Mouse (Mus musculus): ENCODE data around the gene Pim2. TPM values are rescaled to one million over a fixed set of nuclear protein-coding genes. Genes with fewer than 3 reads are reported as not detected.

Gene Pim2
- polyA plus RNA-seq, 1 experiment from 2014 or later: 3.1 TPM

- no peaks in the 10 kb centered on the region for H3K9me3 ChIP-seq (replicated peaks; ENCODE audit: control insufficient read depth, low read length)
- no peak within 1 kb of the TSS for H3K4me3 ChIP-seq (ENCODE audit: low read depth, low read length)
- ATAC-seq (ENCODE audit: low read depth): no peak
- H3K9ac ChIP-seq (ENCODE audit: low read depth, low read length): no peak within 1 kb of the TSS
- H3K36me3 ChIP-seq (ENCODE audit: control insufficient read depth, insufficient read depth): no peaks in the 10 kb centered on the region
- H3K4me1 ChIP-seq (ENCODE audit: control insufficient read depth, low read depth, low read length): no peaks in the 10 kb centered on the region; the same call in 1 of the 2 replicates
- no peak within 1 kb of the TSS for H3K27ac ChIP-seq (ENCODE audit: low read length)
- no peak within 1 kb of the TSS for H3K4me2 ChIP-seq (ENCODE audit: low read depth, low read length)
- 17% methylated on average over 38 of the region's 40 CpGs for WGBS (ENCODE audit: insufficient replicate concordance)
- H3K27me3 ChIP-seq (ENCODE audit: control insufficient read depth, insufficient read depth, low read depth, low read length): peaks cover 61% of the 10 kb centered on the region
Observed at GRCm38 (mm10) chrX:7919601-7920383, 41.7 kb downstream of the Pim2 start, which contains the start of gene Pcsk1n. Gene Pcsk1n, plus strand, starts transcription at chrX:7919822.

GRCm38 (mm10) chrX:7922032-7922431 lies 44.0 kb downstream of the Pim2 start:
- H3K9ac ChIP-seq (ENCODE audit: low read depth, low read length): no peak overlapping the region
- WGBS (ENCODE audit: insufficient replicate concordance): 17% methylated on average over 47 of the region's 48 CpGs
- H3K27me3 ChIP-seq (ENCODE audit: control insufficient read depth, insufficient read depth, low read depth, low read length): peaks cover 76% of the 10 kb centered on the region
- H3K9me3 ChIP-seq (replicated peaks; ENCODE audit: control insufficient read depth, low read length): no peaks in the 10 kb centered on the region
- no peak overlapping the region for H3K27ac ChIP-seq (ENCODE audit: low read length)
- H3K4me1 ChIP-seq (ENCODE audit: control insufficient read depth, low read depth, low read length): no peaks in the 10 kb centered on the region; the same call in 1 of the 2 replicates
- H3K4me3 ChIP-seq (ENCODE audit: low read depth, low read length): no peak overlapping the region
- H3K4me2 ChIP-seq (ENCODE audit: low read depth, low read length): peak overlapping the region; percentile 9; the same call in 1 of the 2 replicates
- no peak for ATAC-seq (ENCODE audit: low read depth)
- H3K36me3 ChIP-seq (ENCODE audit: control insufficient read depth, insufficient read depth): no peaks in the 10 kb centered on the region

- Histone ChIP-seq H3K27me3 (ENCODE audit: control insufficient read depth, insufficient read depth, low read depth, low read length) (peaks cover 70% of the 10 kb centered on the region), H3K4me2 (ENCODE audit: low read depth, low read length) (no peak overlapping the region), H3K36me3 (ENCODE audit: control insufficient read depth, insufficient read depth) (no peaks in the 10 kb centered on the region), H3K4me3 (ENCODE audit: low read depth, low read length) (no peak overlapping the region), H3K9me3 (replicated peaks; ENCODE audit: control insufficient read depth, low read length) (no peaks in the 10 kb centered on the region), H3K9ac (ENCODE audit: low read depth, low read length) (no peak overlapping the region), H3K4me1 (ENCODE audit: control insufficient read depth, low read depth, low read length) (no peaks in the 10 kb centered on the region; the same call in 1 of the 2 replicates), H3K27ac (ENCODE audit: low read length) (no peak overlapping the region)
- WGBS (ENCODE audit: insufficient replicate concordance): 55% methylated on average over 6 of the region's 6 CpGs
- ATAC-seq (ENCODE audit: low read depth): no peak
Observed at GRCm38 (mm10) chrX:7926266-7926665, 48.2 kb downstream of the Pim2 start.

GRCm38 (mm10) chrX:7927116-7927515 lies 49.1 kb downstream of the Pim2 start:
- H3K4me2 ChIP-seq (ENCODE audit: low read depth, low read length): no peak overlapping the region
- peaks cover 61% of the 10 kb centered on the region for H3K27me3 ChIP-seq (ENCODE audit: control insufficient read depth, insufficient read depth, low read depth, low read length)
- no peak overlapping the region for H3K9ac ChIP-seq (ENCODE audit: low read depth, low read length)
- H3K27ac ChIP-seq (ENCODE audit: low read length): no peak overlapping the region
- no peak overlapping the region for H3K4me3 ChIP-seq (ENCODE audit: low read depth, low read length)
- H3K4me1 ChIP-seq (ENCODE audit: control insufficient read depth, low read depth, low read length): no peaks in the 10 kb centered on the region; the same call in 1 of the 2 replicates
- no peaks in the 10 kb centered on the region for H3K36me3 ChIP-seq (ENCODE audit: control insufficient read depth, insufficient read depth)
- ATAC-seq (ENCODE audit: low read depth): no peak
- H3K9me3 ChIP-seq (replicated peaks; ENCODE audit: control insufficient read depth, low read length): no peaks in the 10 kb centered on the region
- WGBS (ENCODE audit: insufficient replicate concordance): 18% methylated on average over 10 of the region's 10 CpGs

- no peaks in the 10 kb centered on the region for H3K4me1 ChIP-seq (ENCODE audit: control insufficient read depth, low read depth, low read length)
- no peak within 1 kb of the TSS for H3K9ac ChIP-seq (ENCODE audit: low read depth, low read length)
- no peak within 1 kb of the TSS for H3K4me3 ChIP-seq (ENCODE audit: low read depth, low read length)
- no peak within 1 kb of the TSS for H3K4me2 ChIP-seq (ENCODE audit: low read depth, low read length)
- H3K36me3 ChIP-seq (ENCODE audit: control insufficient read depth, insufficient read depth): no peaks in the 10 kb centered on the region
- no peak for ATAC-seq (ENCODE audit: low read depth)
- 29% methylated on average over 17 of the region's 19 CpGs for WGBS (ENCODE audit: insufficient replicate concordance)
- H3K27me3 ChIP-seq (ENCODE audit: control insufficient read depth, insufficient read depth, low read depth, low read length): peaks cover 49% of the 10 kb centered on the region
- no peak within 1 kb of the TSS for H3K27ac ChIP-seq (ENCODE audit: low read length)
- no peaks in the 10 kb centered on the region for H3K9me3 ChIP-seq (replicated peaks; ENCODE audit: control insufficient read depth, low read length)
Observed at GRCm38 (mm10) chrX:7928270-7928790, 50.3 kb downstream of the Pim2 start, which contains the start of gene Eras. Gene Eras, minus strand, starts transcription at chrX:7928607.

Other genes starting within 250 kb of the Pim2 start
- 0.25 and 0.32 TPM in 2 replicates for gene Syp, start 239.8 kb upstream of the Pim2 start, polyA plus RNA-seq (2015; fragmentation: Nextera tagmentation; extraction: Ambion mirVana)
- gene Prickle3, start 221.0 kb upstream of the Pim2 start, polyA plus RNA-seq (2015; fragmentation: Nextera tagmentation; extraction: Ambion mirVana): 1.4 and 2.3 TPM in 2 replicates
- gene Plp2, start 206.9 kb upstream of the Pim2 start, polyA plus RNA-seq (2015; fragmentation: Nextera tagmentation; extraction: Ambion mirVana): 24.8 and 29.2 TPM in 2 replicates
- 0.12 TPM in 1 of 2 replicates, not detected in the other for gene Magix, start 197.0 kb upstream of the Pim2 start, polyA plus RNA-seq (2015; fragmentation: Nextera tagmentation; extraction: Ambion mirVana)
- gene Gpkow, start 181.1 kb upstream of the Pim2 start, polyA plus RNA-seq (2015; fragmentation: Nextera tagmentation; extraction: Ambion mirVana): 13.4 and 14.0 TPM in 2 replicates
- gene Wdr45, start 163.9 kb upstream of the Pim2 start, polyA plus RNA-seq (2015; fragmentation: Nextera tagmentation; extraction: Ambion mirVana): 19.9 and 21.8 TPM in 2 replicates
- 0.27 and 0.51 TPM in 2 replicates for gene Gm45208, start 156.0 kb upstream of the Pim2 start, polyA plus RNA-seq (2015; fragmentation: Nextera tagmentation; extraction: Ambion mirVana)
- gene Praf2, start 149.8 kb upstream of the Pim2 start, polyA plus RNA-seq (2015; fragmentation: Nextera tagmentation; extraction: Ambion mirVana): 5.2 and 6.0 TPM in 2 replicates
- 1.6 and 1.9 TPM in 2 replicates for gene Ccdc120, start 127.4 kb upstream of the Pim2 start, polyA plus RNA-seq (2015; fragmentation: Nextera tagmentation; extraction: Ambion mirVana)
- gene Tfe3, start 115.7 kb upstream of the Pim2 start, polyA plus RNA-seq (2015; fragmentation: Nextera tagmentation; extraction: Ambion mirVana): 9.5 and 11.4 TPM in 2 replicates
- gene Gripap1, start 88.5 kb upstream of the Pim2 start, polyA plus RNA-seq (2015; fragmentation: Nextera tagmentation; extraction: Ambion mirVana): 27.7 and 28.9 TPM in 2 replicates
- gene Kcnd1, start 56.0 kb upstream of the Pim2 start, polyA plus RNA-seq (2015; fragmentation: Nextera tagmentation; extraction: Ambion mirVana): 0.19 TPM in 2 replicates
- 32.9 and 42.5 TPM in 2 replicates for gene Otud5, start 36.9 kb upstream of the Pim2 start, polyA plus RNA-seq (2015; fragmentation: Nextera tagmentation; extraction: Ambion mirVana)
- gene Slc35a2, start 5.8 kb downstream of the Pim2 start, polyA plus RNA-seq (2015; fragmentation: Nextera tagmentation; extraction: Ambion mirVana): 13.5 and 14.2 TPM in 2 replicates
- 36.8 and 38.6 TPM in 2 replicates for gene Pqbp1, start 21.0 kb downstream of the Pim2 start, polyA plus RNA-seq (2015; fragmentation: Nextera tagmentation; extraction: Ambion mirVana)
- 90.8 and 94.9 TPM in 2 replicates for gene Timm17b, start 21.1 kb downstream of the Pim2 start, polyA plus RNA-seq (2015; fragmentation: Nextera tagmentation; extraction: Ambion mirVana)
- gene Gm10491, start 29.6 kb downstream of the Pim2 start, polyA plus RNA-seq (2015; fragmentation: Nextera tagmentation; extraction: Ambion mirVana): not detected in 2 replicates
- gene Gm10490, start 31.3 kb downstream of the Pim2 start, polyA plus RNA-seq (2015; fragmentation: Nextera tagmentation; extraction: Ambion mirVana): not detected in 2 replicates
- gene Pcsk1n, start 41.6 kb downstream of the Pim2 start, polyA plus RNA-seq (2015; fragmentation: Nextera tagmentation; extraction: Ambion mirVana): 0.05 and 0.17 TPM in 2 replicates
- gene Eras, start 50.3 kb downstream of the Pim2 start, polyA plus RNA-seq (2015; fragmentation: Nextera tagmentation; extraction: Ambion mirVana): not detected in 2 replicates
- 11.5 and 12.1 TPM in 2 replicates for gene Hdac6, start 69.6 kb downstream of the Pim2 start, polyA plus RNA-seq (2015; fragmentation: Nextera tagmentation; extraction: Ambion mirVana)
- gene Gata1, start 99.8 kb downstream of the Pim2 start, polyA plus RNA-seq (2015; fragmentation: Nextera tagmentation; extraction: Ambion mirVana): 101 and 107 TPM in 2 replicates
- 0.13 and 0.28 TPM in 2 replicates for gene Glod5, start 140.2 kb downstream of the Pim2 start, polyA plus RNA-seq (2015; fragmentation: Nextera tagmentation; extraction: Ambion mirVana)
- 28.6 and 30.1 TPM in 2 replicates for gene Suv39h1, start 196.5 kb downstream of the Pim2 start, polyA plus RNA-seq (2015; fragmentation: Nextera tagmentation; extraction: Ambion mirVana)
- 1.6 and 1.7 TPM in 2 replicates for gene Was, start 212.2 kb downstream of the Pim2 start, polyA plus RNA-seq (2015; fragmentation: Nextera tagmentation; extraction: Ambion mirVana)

All from liver, embryonic 16.5 days (tissue).